In the genomic region with DNA sequence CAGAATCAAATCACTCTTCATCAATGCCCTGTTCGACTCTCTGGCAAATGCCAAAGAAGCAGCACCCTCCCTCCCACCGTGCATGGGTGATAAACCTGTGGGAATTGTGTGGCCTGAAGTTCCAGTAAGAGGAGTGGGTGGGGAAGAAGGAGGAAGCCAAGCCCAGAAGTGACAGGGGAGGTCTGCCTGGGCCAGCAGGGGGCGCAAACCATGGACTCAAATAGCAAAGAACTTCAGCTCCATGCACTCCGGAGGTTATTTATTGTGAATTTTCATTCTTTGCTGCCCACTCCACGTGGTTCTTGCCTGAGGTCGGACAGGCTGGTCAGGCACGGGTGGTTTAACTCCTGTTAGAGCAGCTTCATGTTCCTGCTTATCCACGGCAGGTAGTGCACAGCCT, we compare ENCODE assay signal across 12 mouse cellular contexts. TPM values are rescaled to one million over a fixed set of nuclear protein-coding genes. Genes with fewer than 3 reads are reported as not detected.
DNase-seq lines count a peak whose midpoint lies in the region; ATAC-seq and TF ChIP-seq lines count a peak whose summit lies in the region.
"Not testable (repeated sequence)": the region's sequence is repeated elsewhere in the genome, so short reads cannot be mapped to it uniquely, and the experiment has no call there.
"Had no signal": no experiment of that assay in that cellular context is flagged by ENCODE, and none has a peak within 500 bp of the region (broad histone marks: within the 10 kb centered on the region; RNA-seq: fewer than 3 reads in every experiment).

No protein-coding gene starts in this region.

- 30% methylated on average over 8 of the region's 8 CpGs for WGBS in hindbrain, embryonic 10.5 days

- H3K9me3 ChIP-seq in G1E (replicated peaks); hindbrain, embryonic 10.5 days: not testable (repeated sequence)

- not testable (repeated sequence) for H3K27ac ChIP-seq in hindbrain, embryonic 10.5 days; layer of hippocampus, adult 2 months

- TF ChIP-seq CTCF in G1E (IDR thresholded peaks at IDR 0.05; ENCODE audit: low read depth, low read length), result 0 out of 2 replicates have a peak, but pooled peaks have one; percentile 31
- peak; percentile 73 for TF ChIP-seq CTCF in layer of hippocampus, adult 2 months (conservative IDR thresholded peaks at IDR 0.05)

- H3K36me3 ChIP-seq in G1E (replicated peaks); hindbrain, embryonic 10.5 days: not testable (repeated sequence)

- not testable (repeated sequence) for DNase-seq in G1E (ENCODE audit: low spot score)
- peak; percentile 36 for DNase-seq in brain, adult 2 months (ENCODE audit: low read depth, low spot score)
- DNase-seq in fibroblast of lung, adult 2 months (ENCODE audit: low read depth), result peak; percentile 0
- DNase-seq in hindbrain, embryonic 10.5 days (ENCODE audit: low spot score), result peak; percentile 60
- DNase-seq in layer of hippocampus, adult 2 months (ENCODE audit: low spot score in 2 of 2), result peak in 1 of 2 experiments; percentile 37
- peak; percentile 60 for DNase-seq in lung, postnatal 10 days
- peak; percentile 62 for DNase-seq in retina, postnatal 1 day
- peak; percentile 33 for DNase-seq in urinary bladder, postnatal 14 days (ENCODE audit: low spot score)

- peaks cover 10% of the 10 kb centered on the region for H3K27me3 ChIP-seq in G1E (ENCODE audit: insufficient read depth, low read length)
- not testable (repeated sequence) for H3K27me3 ChIP-seq in hindbrain, embryonic 10.5 days (ENCODE audit: insufficient read depth, poor library complexity, severe bottlenecking)

- ATAC-seq in G1E (ENCODE audit: extremely low read depth, insufficient number of reproducible peaks, low FRiP score, poor library complexity, severe bottlenecking), result not testable (repeated sequence)

- not testable (repeated sequence) for H3K4me3 ChIP-seq in G1E (ENCODE audit: low read depth, low read length); hindbrain, embryonic 10.5 days; layer of hippocampus, adult 2 months

- H3K4me1 ChIP-seq in G1E (ENCODE audit: insufficient read depth, low read depth, low read length); hindbrain, embryonic 10.5 days (replicated peaks): not testable (repeated sequence)

RNA-seq across cellular contexts. Expression of gene Gzmn, which starts 3.3 kb away (rescaled TPM):
- total RNA-seq in G1E (2014; fragmentation: Nextera tagmentation) (not detected in 2 replicates), G1E (2017) (0.12 TPM in 1 of 2 replicates, not detected in the other)
- not detected in 2 replicates for polyA plus RNA-seq in G1E (2012)
- polyA plus RNA-seq in hindbrain, embryonic 10.5 days (2016; fragmentation: Nextera tagmentation; extraction: Ambion mirVana), result not detected in 2 replicates
- total RNA-seq in layer of hippocampus, adult 2 months (2021), result not detected
- total RNA-seq: layer of hippocampus, postnatal 14 days; megakaryocyte-erythroid progenitor cell, adult 5-6 weeks had no signal
- polyA plus RNA-seq: forebrain, embryonic 12.5 days; heart, embryonic 14.5 days had no signal

RNA-seq across cellular contexts. Expression of gene Gzmg, which starts 18.3 kb away (rescaled TPM):
- total RNA-seq in G1E (2014; fragmentation: Nextera tagmentation) (not detected in 2 replicates), G1E (2017) (not detected in 2 replicates)
- not detected in 2 replicates for polyA plus RNA-seq in G1E (2012)
- polyA plus RNA-seq in hindbrain, embryonic 10.5 days (2016; fragmentation: Nextera tagmentation; extraction: Ambion mirVana), result not detected in 2 replicates
- not detected for total RNA-seq in layer of hippocampus, adult 2 months (2021)
- total RNA-seq: layer of hippocampus, postnatal 14 days; megakaryocyte-erythroid progenitor cell, adult 5-6 weeks had no signal
- polyA plus RNA-seq: forebrain, embryonic 12.5 days; heart, embryonic 14.5 days had no signal

RNA-seq across cellular contexts. Expression of gene Gzmf, which starts 33.6 kb away (rescaled TPM):
- total RNA-seq in G1E (2014; fragmentation: Nextera tagmentation) (not detected in 2 replicates), G1E (2017) (0.11 and 0.12 TPM in 2 replicates)
- not detected in 2 replicates for polyA plus RNA-seq in G1E (2012)
- not detected in 2 replicates for polyA plus RNA-seq in hindbrain, embryonic 10.5 days (2016; fragmentation: Nextera tagmentation; extraction: Ambion mirVana)
- not detected for total RNA-seq in layer of hippocampus, adult 2 months (2021)
- total RNA-seq: layer of hippocampus, postnatal 14 days; megakaryocyte-erythroid progenitor cell, adult 5-6 weeks had no signal
- polyA plus RNA-seq: forebrain, embryonic 12.5 days; heart, embryonic 14.5 days had no signal

RNA-seq across cellular contexts. Expression of gene Gzmd, which starts 45.2 kb away (rescaled TPM):
- total RNA-seq in G1E (2014; fragmentation: Nextera tagmentation), result not detected in 2 replicates
- total RNA-seq in G1E (2017), result not detected in 2 replicates
- polyA plus RNA-seq in G1E (2012), result not detected in 2 replicates
- polyA plus RNA-seq in hindbrain, embryonic 10.5 days (2016; fragmentation: Nextera tagmentation; extraction: Ambion mirVana), result not detected in 2 replicates
- not detected for total RNA-seq in layer of hippocampus, adult 2 months (2021)
- total RNA-seq: layer of hippocampus, postnatal 14 days; megakaryocyte-erythroid progenitor cell, adult 5-6 weeks had no signal
- polyA plus RNA-seq: forebrain, embryonic 12.5 days; heart, embryonic 14.5 days had no signal

RNA-seq across cellular contexts. Expression of gene Gzmc, which starts 56.8 kb away (rescaled TPM):
- total RNA-seq in G1E (2014; fragmentation: Nextera tagmentation) (not detected in 2 replicates), G1E (2017) (not detected in 2 replicates)
- polyA plus RNA-seq in G1E (2012), result not detected in 2 replicates
- polyA plus RNA-seq in hindbrain, embryonic 10.5 days (2016; fragmentation: Nextera tagmentation; extraction: Ambion mirVana), result 0.17 and 0.19 TPM in 2 replicates
- not detected for total RNA-seq in layer of hippocampus, adult 2 months (2021)
- total RNA-seq: layer of hippocampus, postnatal 14 days; megakaryocyte-erythroid progenitor cell, adult 5-6 weeks had no signal
- polyA plus RNA-seq: forebrain, embryonic 12.5 days; heart, embryonic 14.5 days had no signal
